Mouse (Mus musculus): ENCODE data around the gene Sap30bp.

Sap30bp gene

GRCm38 (mm10) chr11:115901338-115902161, 31.5 kb upstream of the Sap30bp start:
- ChIA-PET CTCF (interaction anchor here (0.6 to 2.2 kb wide), 7 partner anchors 8 to 120 kb away, joined by 3 to 6 read pairs (median 3); no protein-coding TSS in a partner anchor), POLR2A (interaction anchor here in 2 of 4 experiments (0.7 to 2.6 kb wide), 10 partner anchors 10 to 123 kb away, joined by 3 to 11 read pairs (median 5); partner anchors contain the start of genes Recql5 (in 1 of the 2), Sap30bp (in 1 of the 2) and Smim6 (in 1 of the 2))

DNA sequence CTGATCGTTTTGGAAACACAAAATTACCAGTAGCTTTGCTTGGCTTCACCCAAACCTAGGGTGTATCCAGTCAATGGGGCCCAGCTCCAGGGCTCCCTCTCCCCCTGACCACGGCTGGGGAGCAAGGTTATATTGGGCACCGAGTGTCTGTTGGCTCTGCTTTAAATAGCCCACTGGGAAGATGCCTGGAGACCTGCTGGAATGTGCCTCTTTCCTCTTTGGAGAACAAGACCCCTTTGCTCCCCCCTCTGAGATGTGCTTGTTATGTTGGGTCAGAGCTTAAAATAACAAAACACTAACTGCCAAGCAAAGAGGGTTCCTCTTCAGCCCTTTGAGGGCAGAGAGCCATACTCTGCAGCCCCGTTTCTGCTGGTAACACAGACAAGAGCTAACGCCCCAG, 30.9 kb upstream of the Sap30bp start:
- POLR2A ChIA-PET: interaction anchor here in 2 of 4 experiments (1.0 to 2.6 kb wide), 8 partner anchors 9 to 122 kb away, joined by 3 to 9 read pairs (median 4); partner anchors contain the start of gene Smim6 (in 1 of the 2)
- CTCF ChIA-PET: interaction anchor here (0.6 to 1.9 kb wide), 6 partner anchors 8 to 121 kb away, joined by 3 to 4 read pairs (median 3); no protein-coding TSS in a partner anchor

GRCm38 (mm10) chr11:115902831-115903230, 30.3 kb upstream of the Sap30bp start:
- POLR2A ChIA-PET: interaction anchor here in 3 of 4 experiments (0.6 to 2.6 kb wide), 8 partner anchors 9 to 122 kb away, joined by 3 to 9 read pairs (median 3); partner anchors contain the start of gene Smim6 (in 1 of the 3)
- CTCF ChIA-PET: interaction anchor here in 3 of 4 experiments (0.6 to 1.9 kb wide), 5 partner anchors 9 to 411 kb away, joined by 3 to 8 read pairs (median 3); no protein-coding TSS in a partner anchor

DNA sequence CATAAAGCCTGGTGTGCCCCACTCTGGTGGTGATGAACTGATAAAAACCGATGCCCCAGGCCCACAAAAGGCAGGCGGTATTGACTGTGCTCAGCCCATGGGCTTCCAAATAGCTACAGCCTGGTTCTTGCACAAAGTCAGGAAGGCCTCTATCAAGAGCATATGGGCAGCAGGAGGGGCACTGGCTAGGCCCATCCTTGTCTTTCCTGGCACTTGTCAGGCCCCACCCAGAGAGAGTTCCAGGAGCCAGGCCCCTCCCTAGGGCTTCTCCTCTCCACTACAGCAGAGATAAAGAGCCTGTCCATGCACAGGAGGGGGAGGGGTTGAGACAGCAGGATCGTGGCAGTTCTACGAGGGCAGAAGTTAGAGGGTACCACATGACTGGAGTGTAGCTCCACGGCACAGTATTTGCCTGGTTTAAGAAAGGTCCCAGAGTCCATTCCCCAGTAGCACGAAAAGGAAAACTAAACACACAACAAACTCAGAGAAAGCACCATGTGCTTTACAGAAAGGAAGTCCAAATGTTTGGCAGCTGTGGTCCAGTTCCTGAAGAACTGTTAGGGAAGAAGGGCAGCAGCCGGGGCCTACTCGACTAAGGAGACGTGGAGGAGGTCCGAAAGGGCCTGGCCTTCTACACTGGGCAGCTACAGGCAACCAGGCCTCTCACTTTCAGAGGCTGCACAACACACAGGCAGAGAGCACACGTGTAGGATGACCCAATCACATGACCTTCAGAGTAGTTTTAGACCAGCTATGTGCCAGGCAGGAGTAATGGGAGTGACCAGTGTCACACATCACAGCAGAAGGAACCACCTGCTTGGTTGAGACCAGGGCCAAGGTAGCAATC, 29.5 kb upstream of the Sap30bp start:
- ChIA-PET POLR2A (interaction anchor here in 3 of 4 experiments (0.5 to 2.6 kb wide), 8 partner anchors 8 to 159 kb away, joined by 3 to 9 read pairs (median 3); partner anchors contain the start of genes Caskin2 (in 1 of the 3) and Smim6 (in 1 of the 3)), CTCF (interaction anchor here in 2 of 4 experiments (0.5 to 1.9 kb wide), 6 partner anchors 10 to 77 kb away, joined by 3 to 10 read pairs (median 4); no protein-coding TSS in a partner anchor)

DNA sequence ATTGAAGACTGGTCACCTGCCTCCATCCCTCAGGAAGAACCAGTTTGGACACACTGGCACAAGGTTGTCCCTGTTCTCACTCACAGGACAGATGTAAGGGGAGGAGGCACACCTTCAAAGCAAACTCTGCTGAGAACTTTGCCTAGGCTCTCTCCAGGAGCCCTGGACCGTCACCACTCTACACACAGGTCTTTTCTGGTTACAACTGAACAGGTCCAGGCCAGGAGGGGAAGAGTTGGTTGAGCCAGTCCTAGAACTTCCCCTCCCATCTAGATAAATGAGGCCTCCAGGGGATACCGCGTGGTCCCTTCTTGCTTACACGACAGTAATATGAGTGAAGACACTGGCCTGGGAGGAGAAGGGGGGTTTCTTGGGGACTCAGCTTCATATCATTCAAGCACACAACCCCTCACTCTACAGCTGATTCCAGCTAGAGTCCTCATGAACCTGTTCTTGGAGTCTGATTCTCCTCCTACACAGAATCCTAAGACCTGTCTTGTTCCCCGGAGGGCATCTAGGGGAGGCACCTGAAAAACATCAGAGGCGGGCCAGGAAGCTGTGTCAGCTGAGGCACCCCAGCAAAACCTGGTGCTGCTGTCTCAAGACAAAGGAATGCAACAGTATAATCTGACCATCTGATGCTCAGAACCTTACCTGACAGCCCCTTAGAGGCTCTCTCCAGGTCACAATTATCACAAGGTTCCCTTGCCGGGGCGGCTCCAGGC, 28.7 kb upstream of the Sap30bp start:
- ChIA-PET CTCF (interaction anchor here in 2 of 4 experiments (0.6 to 1.7 kb wide), 6 partner anchors 16 to 113 kb away, joined by 3 to 5 read pairs (median 3); no protein-coding TSS in a partner anchor), POLR2A (interaction anchor here in 3 of 4 experiments (0.5 to 2.4 kb wide), 21 partner anchors 9 to 160 kb away, joined by 3 to 14 read pairs (median 3); partner anchors contain the start of genes Caskin2 (in 1 of the 3) and Galk1 (in 1 of the 3))

- CTCF ChIA-PET: interaction anchor here in 3 of 4 experiments (0.6 to 1.7 kb wide), 10 partner anchors 15 to 348 kb away, joined by 3 to 5 read pairs (median 3); no protein-coding TSS in a partner anchor
- POLR2A ChIA-PET: interaction anchor here (0.6 to 2.4 kb wide), 24 partner anchors 8 to 119 kb away, joined by 3 to 14 read pairs (median 4); partner anchors contain the start of gene Galk1 (in 1 of the 4)
These were observed 27.9 kb upstream of the Sap30bp start for GRCm38 (mm10) chr11:115904956-115905790.

DNA sequence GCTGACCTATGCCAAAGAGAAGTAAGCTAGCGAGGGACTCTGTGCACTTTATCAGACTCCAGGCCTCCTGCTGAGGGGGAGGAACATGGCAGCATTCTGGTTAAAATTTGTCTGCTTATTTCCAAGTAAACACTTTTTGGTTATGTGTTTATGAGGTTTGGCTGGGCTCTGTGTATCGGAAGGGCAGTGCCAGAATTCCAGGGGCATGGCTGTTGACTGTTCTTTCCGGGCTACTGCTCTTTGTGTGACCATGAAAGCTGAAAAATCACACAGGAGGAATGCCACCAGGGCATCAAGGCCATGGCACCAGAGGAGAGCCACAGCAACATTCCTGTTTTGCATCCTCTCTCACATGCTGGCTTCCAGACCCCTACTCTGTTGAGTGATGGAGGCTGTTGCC, 27.0 kb upstream of the Sap30bp start:
- ChIA-PET CTCF (interaction anchor here in 3 of 4 experiments (0.8 to 1.7 kb wide), 5 partner anchors 14 to 112 kb away, joined by 3 to 5 read pairs (median 3); no protein-coding TSS in a partner anchor), POLR2A (interaction anchor here (0.5 to 2.4 kb wide), 19 partner anchors 9 to 355 kb away, joined by 3 to 14 read pairs (median 4); partner anchors contain the start of genes Galk1 (in 1 of the 4), Recql5 (in 1 of the 4) and Sap30bp (in 1 of the 4))

GRCm38 (mm10) chr11:115906521-115906920, 26.6 kb upstream of the Sap30bp start:
- ChIA-PET POLR2A (interaction anchor here in 3 of 4 experiments (0.5 to 2.4 kb wide), 8 partner anchors 9 to 355 kb away, joined by 3 to 14 read pairs (median 5); partner anchors contain the start of genes Recql5 (in 1 of the 3) and Sap30bp (in 1 of the 3)), CTCF (no interaction called here)

DNA sequence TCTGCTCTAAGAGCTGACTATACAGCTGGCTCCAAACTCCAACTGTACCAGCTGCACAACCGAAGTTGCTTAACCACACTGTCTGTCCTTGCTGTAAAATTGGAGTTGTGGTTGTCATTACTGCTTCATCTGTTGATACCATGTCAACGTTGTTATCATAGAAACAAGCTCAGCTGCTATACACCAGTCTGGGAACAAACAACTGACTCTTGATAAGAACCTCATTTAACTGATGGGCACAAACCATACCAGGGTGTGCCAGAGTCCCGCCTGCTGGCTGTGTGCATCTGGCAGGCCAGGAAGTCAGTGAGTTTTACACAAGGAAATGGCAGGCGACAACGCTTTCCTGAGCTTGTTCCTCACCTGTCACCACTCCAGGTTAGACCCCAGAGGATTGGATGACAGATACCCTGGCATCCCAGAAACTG, 21.9 kb upstream of the Sap30bp start:
- ChIA-PET CTCF (interaction anchor here in 3 of 4 experiments (1.2 to 3.9 kb wide), 4 partner anchors 12 to 29 kb away, joined by 3 to 21 read pairs (median 13); partner anchors contain the start of gene Smim5 (in 2 of the 3)), POLR2A (interaction anchor here in 3 of 4 experiments (0.6 to 3.0 kb wide), 20 partner anchors 9 to 228 kb away, joined by 3 to 18 read pairs (median 4); partner anchors contain the start of genes Smim5 (in 2 of the 3), Galk1 (in 1 of the 3), Itgb4 (in 1 of the 3) and Mrpl38 (in 1 of the 3))

GRCm38 (mm10) chr11:115911632-115912376, 21.3 kb upstream of the Sap30bp start, which contains the start of gene Smim6:
Gene Smim6, plus strand, starts transcription at chr11:115912017.
- ChIA-PET POLR2A (interaction anchor here (0.6 to 3.0 kb wide), 26 partner anchors 8 to 227 kb away, joined by 3 to 18 read pairs (median 4); partner anchors contain the start of genes Galk1 (in 2 of the 4), Smim5 (in 2 of the 4), Caskin2 (in 1 of the 4) and Itgb4 (in 1 of the 4)), CTCF (interaction anchor here (0.6 to 3.9 kb wide), 10 partner anchors 12 to 622 kb away, joined by 3 to 21 read pairs (median 5); partner anchors contain the start of gene Smim5 (in 2 of the 4))

GRCm38 (mm10) chr11:115916579-115916978, 16.5 kb upstream of the Sap30bp start:
- ChIA-PET POLR2A (interaction anchor here in 3 of 4 experiments (0.6 to 2.8 kb wide), 13 partner anchors 11 to 108 kb away, joined by 3 to 12 read pairs (median 4); partner anchors contain the start of genes Recql5 (in 2 of the 3), Sap30bp (in 2 of the 3), Caskin2 (in 1 of the 3) and Smim5 (in 1 of the 3)), CTCF (interaction anchor here in 3 of 4 experiments (0.5 to 1.9 kb wide), 7 partner anchors 8 to 535 kb away, joined by 3 to 9 read pairs (median 4); partner anchors contain the start of genes Cdr2l (in 1 of the 3) and Itgb4 (in 1 of the 3))

- CTCF ChIA-PET: interaction anchor here in 2 of 4 experiments (0.5 to 1.2 kb wide), 2 partner anchors 38 to 49 kb away, joined by 3 to 6 read pairs; no protein-coding TSS in a partner anchor
- POLR2A ChIA-PET: interaction anchor here in 3 of 4 experiments (0.5 to 0.7 kb wide), 3 partner anchors 12 to 21 kb away, joined by 3 to 4 read pairs (median 3); no protein-coding TSS in a partner anchor
These were observed 14.4 kb upstream of the Sap30bp start for GRCm38 (mm10) chr11:115918637-115919036.

- CTCF ChIA-PET: interaction anchor here in 2 of 4 experiments (0.5 to 1.2 kb wide), 2 partner anchors 38 to 48 kb away, joined by 3 to 6 read pairs; no protein-coding TSS in a partner anchor
- POLR2A ChIA-PET: interaction anchor here in 1 of 4 experiments (0.5 kb wide), 1 partner anchor 18 kb away, joined by 3 read pairs; no protein-coding TSS in a partner anchor
These were observed 14.0 kb upstream of the Sap30bp start for GRCm38 (mm10) chr11:115919073-115919472.
